Comparison of ENCODE assay signal across 21 mouse cellular contexts in genomic region chr19:53464135-53464534, GRCm38 (mm10).
DNase-seq lines count a peak whose midpoint lies in the region; ATAC-seq lines count a peak whose summit lies in the region.
"Had no signal": no experiment of that assay in that cellular context is flagged by ENCODE, and none has a peak within 500 bp of the region (broad histone marks: within the 10 kb centered on the region; RNA-seq: fewer than 3 reads in every experiment).

No protein-coding gene starts in this region.

- no peaks in the 10 kb centered on the region for H3K36me3 ChIP-seq in heart, embryonic 15.5 days
- H3K36me3 ChIP-seq in liver, embryonic 15.5 days (replicated peaks): no peaks in the 10 kb centered on the region
- H3K36me3 ChIP-seq: embryonic facial prominence, embryonic 15.5 days; hindbrain, embryonic 10.5 days; lung, embryonic 15.5 days; midbrain, embryonic 12.5 days; stomach, embryonic 15.5 days had no signal

- peaks cover 3% of the 10 kb centered on the region; the same call in 1 of the 2 replicates for H3K27me3 ChIP-seq in heart, embryonic 15.5 days
- 0 out of 2 replicates have a peak, but pooled peaks cover 1% of the 10 kb centered on the region for H3K27me3 ChIP-seq in liver, embryonic 15.5 days
- H3K27me3 ChIP-seq: embryonic facial prominence, embryonic 15.5 days; forebrain, embryonic 13.5 days; lung, embryonic 15.5 days; stomach, embryonic 15.5 days had no signal

- WGBS in heart, embryonic 15.5 days: 49% methylated on average over 3 of the region's 3 CpGs
- 33% methylated on average over 3 of the region's 3 CpGs for WGBS in liver, embryonic 15.5 days (ENCODE audit: insufficient replicate concordance)

- peak overlapping the region; percentile 2; the same call in 1 of the 2 replicates for H3K4me3 ChIP-seq in heart, embryonic 15.5 days
- H3K4me3 ChIP-seq in liver, embryonic 15.5 days (replicated peaks): no peak overlapping the region; the same call in 1 of the 2 replicates
- H3K4me3 ChIP-seq: embryonic facial prominence, embryonic 15.5 days; forebrain, embryonic 13.5 days; gastrocnemius, adult 2 months; heart, adult 2 months; hindbrain, embryonic 10.5 days; lung, embryonic 15.5 days; midbrain, embryonic 12.5 days; stomach, embryonic 15.5 days had no signal

- DNase-seq in heart, adult 8-10 months (ENCODE audit: low spot score): no peak
- DNase-seq in thymus, postnatal 0 days (ENCODE audit: low spot score): peak; percentile 37
- no peak for DNase-seq in thymus, postnatal 4 days
- no peak for DNase-seq in urinary bladder, adult 2 months (ENCODE audit: low spot score)
- DNase-seq in kidney, postnatal 10 days: no peak
- DNase-seq: adrenal gland, adult 2 months; gastrocnemius, adult 2 months; kidney, adult 18-20 months; kidney, postnatal 4 days; layer of hippocampus, postnatal 36 days; left cerebral cortex, postnatal 4 days; right cerebral cortex, postnatal 25 days had no signal

- peaks cover 3% of the 10 kb centered on the region for H3K9me3 ChIP-seq in heart, embryonic 15.5 days (replicated peaks)
- no peaks in the 10 kb centered on the region for H3K9me3 ChIP-seq in liver, embryonic 15.5 days (replicated peaks)
- H3K9me3 ChIP-seq: lung, embryonic 15.5 days; midbrain, embryonic 12.5 days; stomach, embryonic 15.5 days had no signal

- no peak overlapping the region; the same call in 1 of the 2 replicates for H3K4me2 ChIP-seq in heart, embryonic 15.5 days
- peak overlapping the region; percentile 27; the same call in 1 of the 2 replicates for H3K4me2 ChIP-seq in liver, embryonic 15.5 days
- H3K4me2 ChIP-seq: embryonic facial prominence, embryonic 15.5 days; forebrain, embryonic 13.5 days; lung, embryonic 15.5 days; midbrain, embryonic 12.5 days; stomach, embryonic 15.5 days had no signal

- ATAC-seq in heart, embryonic 15.5 days (replicated peaks; ENCODE audit: insufficient number of reproducible peaks, insufficient read depth, low FRiP score, low read depth): no peak
- no peak for ATAC-seq in liver, embryonic 15.5 days (ENCODE audit: insufficient read depth)
- ATAC-seq: forebrain, embryonic 13.5 days had no signal

- no peak overlapping the region for H3K9ac ChIP-seq in heart, embryonic 15.5 days
- H3K9ac ChIP-seq in liver, embryonic 15.5 days: no peak overlapping the region
- H3K9ac ChIP-seq: embryonic facial prominence, embryonic 15.5 days; forebrain, embryonic 13.5 days; lung, embryonic 15.5 days; midbrain, embryonic 12.5 days; stomach, embryonic 15.5 days had no signal

- H3K4me1 ChIP-seq in heart, embryonic 15.5 days (replicated peaks): peaks cover 12% of the 10 kb centered on the region
- peaks cover 15% of the 10 kb centered on the region; the same call in 1 of the 2 replicates for H3K4me1 ChIP-seq in liver, embryonic 15.5 days (replicated peaks)

- peak overlapping the region; percentile 42; the same call in 1 of the 2 replicates for H3K27ac ChIP-seq in heart, embryonic 15.5 days
- H3K27ac ChIP-seq in liver, embryonic 15.5 days (replicated peaks): peak overlapping the region; percentile 62
- H3K27ac ChIP-seq: embryonic facial prominence, embryonic 15.5 days; forebrain, embryonic 13.5 days; gastrocnemius, adult 2 months; heart, adult 2 months; hindbrain, embryonic 10.5 days; lung, embryonic 15.5 days; midbrain, embryonic 12.5 days; stomach, embryonic 15.5 days had no signal
